Mouse (Mus musculus): ENCODE measurements around the gene Fam167b.
A peak's percentile ranks its signal among the peaks of the same experiment; 100 is the strongest.

Fam167b gene

GRCm38 (mm10) chr4:129608426-129609025 lies 30.2 kb upstream of the Fam167b start:
- DNase-seq (ENCODE audit: low spot score in 2 of 2): peak; percentile 73 to 82

GRCm38 (mm10) chr4:129600233-129601158 lies 22.1 kb upstream of the Fam167b start, which contains the start of the genes Eif3i and Tmem234:
TSS of gene Eif3i (minus strand) at chr4:129600648.
TSS of gene Tmem234 (plus strand) at chr4:129600668.
- DNase-seq (ENCODE audit: low spot score in 2 of 2): peak; percentile 71 to 80

GRCm38 (mm10) chr4:129588865-129589264 lies 10.5 kb upstream of the Fam167b start:
- DNase-seq (ENCODE audit: low spot score in 2 of 2): no peak

- no peak for DNase-seq (ENCODE audit: low spot score in 2 of 2)
Observed at GRCm38 (mm10) chr4:129586943-129587342, 8.6 kb upstream of the Fam167b start.

- DNase-seq (ENCODE audit: low spot score in 2 of 2): no peak
Observed at GRCm38 (mm10) chr4:129585773-129586172, 7.4 kb upstream of the Fam167b start.

GRCm38 (mm10) chr4:129584884-129585608 lies 6.7 kb upstream of the Fam167b start:
- peak; percentile 77 to 89 for DNase-seq (ENCODE audit: low spot score in 2 of 2)

- no peak for DNase-seq (ENCODE audit: low spot score in 2 of 2)
Observed at GRCm38 (mm10) chr4:129584370-129584769, 6.0 kb upstream of the Fam167b start.

GRCm38 (mm10) chr4:129582251-129582650 lies 3.9 kb upstream of the Fam167b start:
- no peak for DNase-seq (ENCODE audit: low spot score in 2 of 2)

GRCm38 (mm10) chr4:129580347-129580746 lies 2.0 kb upstream of the Fam167b start:
- DNase-seq (ENCODE audit: low spot score in 2 of 2): peak in 1 of 2 experiments; percentile 59

- DNase-seq (ENCODE audit: low spot score in 2 of 2): no peak
Observed at GRCm38 (mm10) chr4:129577688-129578087, 661 bp downstream of the Fam167b start.

GRCm38 (mm10) chr4:129576863-129577491 lies 1.4 kb downstream of the Fam167b start:
- peak; percentile 65 to 75 for DNase-seq (ENCODE audit: low spot score in 2 of 2)

- peak; percentile 91 to 94 for DNase-seq (ENCODE audit: low spot score in 2 of 2)
Observed at GRCm38 (mm10) chr4:129575171-129575844, 3.0 kb downstream of the Fam167b start.

GRCm38 (mm10) chr4:129573430-129573829 lies 4.9 kb downstream of the Fam167b start, which contains the start of gene Lck:
TSS of gene Lck (minus strand) at chr4:129573641.
- DNase-seq (ENCODE audit: low spot score in 2 of 2): peak; percentile 72 to 73

GRCm38 (mm10) chr4:129573093-129573370 lies 5.3 kb downstream of the Fam167b start:
- no peak for DNase-seq (ENCODE audit: low spot score in 2 of 2)

- DNase-seq (ENCODE audit: low spot score in 2 of 2): no peak
Observed at GRCm38 (mm10) chr4:129572236-129573092, 5.9 kb downstream of the Fam167b start.

GRCm38 (mm10) chr4:129571551-129572084 lies 6.7 kb downstream of the Fam167b start:
- DNase-seq (ENCODE audit: low spot score in 2 of 2): peak; percentile 66 to 82

GRCm38 (mm10) chr4:129570028-129570427 lies 8.3 kb downstream of the Fam167b start:
- peak; percentile 58 to 70 for DNase-seq (ENCODE audit: low spot score in 2 of 2)

GRCm38 (mm10) chr4:129568366-129568765 lies 10.0 kb downstream of the Fam167b start:
- no peak for DNase-seq (ENCODE audit: low spot score in 2 of 2)

GRCm38 (mm10) chr4:129565139-129565538 lies 13.2 kb downstream of the Fam167b start:
- DNase-seq (ENCODE audit: low spot score in 2 of 2): no peak

- DNase-seq (ENCODE audit: low spot score in 2 of 2): no peak
Observed at GRCm38 (mm10) chr4:129563718-129564117, 14.6 kb downstream of the Fam167b start.
